Mouse (Mus musculus) erythroblast, embryonic 14.5 days (primary cell): ENCODE measurements around the gene Inhbb.

Experiments
- GATA1 ChIP-seq: IDR thresholded peaks from 2 replicates; pipeline ENCODE4 v1.6.1; 2012; ENCODE audit warnings: low read length, inconsistent platforms, mixed read lengths
- TAL1 ChIP-seq: IDR thresholded peaks from 3 replicates; pipeline ENCODE4 v1.6.1; 2012; ENCODE audit warnings: low read length, inconsistent platforms, mixed read lengths

DNA sequence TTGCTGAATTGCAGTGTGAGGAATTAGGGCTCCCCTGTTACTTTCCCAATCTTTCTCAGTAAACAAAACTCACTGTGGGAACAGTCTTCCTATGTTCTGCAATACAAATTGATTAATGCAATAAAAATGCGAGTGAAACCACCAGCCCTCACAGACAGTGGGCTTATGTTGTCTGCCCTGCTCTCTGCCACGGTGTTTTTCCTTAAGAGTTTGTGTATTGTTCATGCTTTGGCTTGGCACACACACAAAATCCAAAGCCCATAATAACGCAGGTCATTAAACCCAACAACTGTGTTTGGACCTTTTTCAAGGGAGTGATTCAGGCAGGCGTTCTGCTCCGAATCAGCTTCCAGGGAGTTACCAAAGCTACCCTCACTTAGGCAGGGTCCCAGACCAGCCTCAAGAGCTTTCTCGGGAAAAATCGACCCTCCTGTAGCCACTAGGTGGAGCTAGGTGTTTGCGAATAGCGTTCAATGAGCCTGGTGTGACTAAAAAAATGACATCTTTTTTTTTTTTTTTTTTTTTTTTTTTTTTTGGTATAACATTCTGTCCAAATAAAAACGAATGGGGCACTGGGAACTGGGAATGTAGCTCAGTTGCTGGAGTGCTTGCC, 36.1 kb upstream of the Inhbb start:
- TF ChIP-seq GATA1 (no peak), TAL1 (no peak)
